Mouse (Mus musculus): Measurements from ENCODE around the gene Ccer2. TPM values are rescaled to one million over a fixed set of nuclear protein-coding genes. Genes with fewer than 3 reads are reported as not detected.

The Ccer2 gene
- polyA plus RNA-seq, 1 experiment, result 2.9 TPM

GRCm38 (mm10) chr7:28720753-28721537 lies 35.0 kb upstream of the Ccer2 start:
- Histone ChIP-seq H3K4me3 (ENCODE audit: insufficient read depth, low read length) (no peak overlapping the region), H3K27ac (ENCODE audit: insufficient read depth, low read length) (no peak overlapping the region), H3K4me1 (ENCODE audit: control insufficient read depth, insufficient read depth, low read length) (no peaks in the 10 kb centered on the region)
- TF ChIP-seq POLR2A (IDR thresholded peaks at IDR 0.05; ENCODE audit: extremely low read depth, insufficient read depth, low read length) (no peak), CTCF (IDR thresholded peaks at IDR 0.05; ENCODE audit: extremely low read depth, insufficient read depth, low read length) (no peak)

GRCm38 (mm10) chr7:28722079-28722478 lies 33.9 kb upstream of the Ccer2 start:
- TF ChIP-seq POLR2A (IDR thresholded peaks at IDR 0.05; ENCODE audit: extremely low read depth, insufficient read depth, low read length) (no peak), CTCF (IDR thresholded peaks at IDR 0.05; ENCODE audit: extremely low read depth, insufficient read depth, low read length) (0 out of 2 replicates have a peak, but pooled peaks have one; percentile 5)
- H3K4me3 ChIP-seq (ENCODE audit: insufficient read depth, low read length), result no peak overlapping the region
- H3K27ac ChIP-seq (ENCODE audit: insufficient read depth, low read length), result no peak overlapping the region
- no peaks in the 10 kb centered on the region for H3K4me1 ChIP-seq (ENCODE audit: control insufficient read depth, insufficient read depth, low read length)

- Histone ChIP-seq H3K27ac (ENCODE audit: insufficient read depth, low read length) (no peak overlapping the region), H3K4me1 (ENCODE audit: control insufficient read depth, insufficient read depth, low read length) (peaks cover 5% of the 10 kb centered on the region; the same call in 1 of the 2 replicates), H3K4me3 (ENCODE audit: insufficient read depth, low read length) (no peak overlapping the region)
- TF ChIP-seq POLR2A (IDR thresholded peaks at IDR 0.05; ENCODE audit: extremely low read depth, insufficient read depth, low read length), result no peak
- no peak for TF ChIP-seq CTCF (IDR thresholded peaks at IDR 0.05; ENCODE audit: extremely low read depth, insufficient read depth, low read length)
Measured at GRCm38 (mm10) chr7:28724613-28725012, 31.4 kb upstream of the Ccer2 start.

GRCm38 (mm10) chr7:28726600-28726999 lies 29.4 kb upstream of the Ccer2 start:
- peak; percentile 81 for TF ChIP-seq CTCF (IDR thresholded peaks at IDR 0.05; ENCODE audit: extremely low read depth, insufficient read depth, low read length)
- peak; percentile 17; the same call in 1 of the 2 replicates for TF ChIP-seq POLR2A (IDR thresholded peaks at IDR 0.05; ENCODE audit: extremely low read depth, insufficient read depth, low read length)
- no peak overlapping the region for H3K4me3 ChIP-seq (ENCODE audit: insufficient read depth, low read length)
- peaks cover 5% of the 10 kb centered on the region; the same call in 1 of the 2 replicates for H3K4me1 ChIP-seq (ENCODE audit: control insufficient read depth, insufficient read depth, low read length)
- no peak overlapping the region for H3K27ac ChIP-seq (ENCODE audit: insufficient read depth, low read length)

GRCm38 (mm10) chr7:28727649-28728340 lies 28.2 kb upstream of the Ccer2 start:
- peak; percentile 33; the same call in 1 of the 2 replicates for TF ChIP-seq CTCF (IDR thresholded peaks at IDR 0.05; ENCODE audit: extremely low read depth, insufficient read depth, low read length)
- TF ChIP-seq POLR2A (IDR thresholded peaks at IDR 0.05; ENCODE audit: extremely low read depth, insufficient read depth, low read length), result no peak
- Histone ChIP-seq H3K27ac (ENCODE audit: insufficient read depth, low read length) (peak overlapping the region; percentile 27; the same call in 1 of the 2 replicates), H3K4me1 (ENCODE audit: control insufficient read depth, insufficient read depth, low read length) (peaks cover 5% of the 10 kb centered on the region; the same call in 1 of the 2 replicates), H3K4me3 (ENCODE audit: insufficient read depth, low read length) (no peak overlapping the region)

DNA sequence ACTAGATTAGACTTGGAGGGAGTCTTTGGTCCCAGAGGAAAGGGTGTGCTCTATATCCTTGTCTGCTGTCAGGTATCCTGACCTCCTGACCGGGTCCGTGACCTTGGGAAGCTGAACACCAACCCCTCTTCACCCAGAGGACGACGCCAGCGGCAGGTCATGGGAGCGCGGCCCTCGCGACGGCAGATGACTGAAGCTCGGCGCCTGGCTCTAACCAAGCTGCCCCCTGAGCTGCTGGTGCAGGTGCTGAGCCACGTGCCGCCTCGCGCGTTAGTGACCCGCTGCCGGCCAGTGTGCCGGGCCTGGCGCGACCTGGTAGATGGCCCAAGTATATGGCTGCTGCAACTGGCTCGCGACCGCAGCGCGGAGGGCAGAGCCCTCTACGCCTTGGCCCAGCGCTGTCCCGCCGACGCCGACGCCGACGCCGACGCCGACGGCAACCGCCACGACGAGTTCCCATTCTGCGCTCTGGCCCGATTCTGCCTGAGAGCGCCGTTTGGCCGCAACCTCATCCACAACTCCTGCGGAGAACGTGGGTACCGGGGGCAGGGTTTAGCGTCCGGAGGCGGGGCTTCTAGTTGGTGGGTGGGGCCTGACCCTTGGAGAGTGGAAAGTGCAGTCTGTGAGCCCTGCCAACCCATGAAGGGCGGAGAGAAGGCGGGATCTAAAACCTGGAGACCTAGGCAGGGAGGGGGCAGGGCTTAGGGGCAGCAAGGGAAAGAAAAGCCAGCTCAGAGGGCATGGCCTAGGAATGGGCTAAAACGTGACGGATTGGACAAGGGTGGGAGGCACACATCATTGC lies 23.4 kb upstream of the Ccer2 start:
- TF ChIP-seq CTCF (IDR thresholded peaks at IDR 0.05; ENCODE audit: extremely low read depth, insufficient read depth, low read length), result no peak
- no peak for TF ChIP-seq POLR2A (IDR thresholded peaks at IDR 0.05; ENCODE audit: extremely low read depth, insufficient read depth, low read length)
- Histone ChIP-seq H3K4me3 (ENCODE audit: insufficient read depth, low read length) (0 out of 2 replicates have a peak overlapping the region, but pooled peaks have one; percentile 4), H3K27ac (ENCODE audit: insufficient read depth, low read length) (no peak overlapping the region), H3K4me1 (ENCODE audit: control insufficient read depth, insufficient read depth, low read length) (peaks cover 5% of the 10 kb centered on the region; the same call in 1 of the 2 replicates)

DNA sequence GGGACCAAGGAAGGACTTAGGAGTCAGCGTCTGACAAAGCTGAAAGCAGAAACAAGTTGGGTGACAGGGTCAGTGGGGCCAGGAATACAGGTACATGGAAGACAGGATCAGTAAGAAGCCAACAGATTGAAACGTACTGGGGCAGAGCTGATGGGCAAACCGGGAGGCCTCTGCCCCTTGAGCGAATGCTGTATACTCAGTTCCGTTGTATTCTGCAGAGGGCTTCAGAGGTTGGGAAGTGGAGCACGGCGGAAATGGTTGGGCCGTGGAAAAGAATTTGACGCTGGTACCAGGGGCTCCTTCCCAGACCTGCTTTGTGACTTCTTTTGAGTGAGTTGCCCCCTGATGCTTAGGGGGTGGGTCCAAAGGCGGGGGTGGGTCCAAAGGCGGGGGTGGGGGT lies 22.8 kb upstream of the Ccer2 start:
- TF ChIP-seq POLR2A (IDR thresholded peaks at IDR 0.05; ENCODE audit: extremely low read depth, insufficient read depth, low read length) (no peak), CTCF (IDR thresholded peaks at IDR 0.05; ENCODE audit: extremely low read depth, insufficient read depth, low read length) (no peak)
- H3K27ac ChIP-seq (ENCODE audit: insufficient read depth, low read length), result no peak overlapping the region
- 0 out of 2 replicates have a peak overlapping the region, but pooled peaks have one; percentile 4 for H3K4me3 ChIP-seq (ENCODE audit: insufficient read depth, low read length)
- peaks cover 3% of the 10 kb centered on the region; the same call in 1 of the 2 replicates for H3K4me1 ChIP-seq (ENCODE audit: control insufficient read depth, insufficient read depth, low read length)

GRCm38 (mm10) chr7:28735701-28736100 lies 20.3 kb upstream of the Ccer2 start:
- Histone ChIP-seq H3K27ac (ENCODE audit: insufficient read depth, low read length) (no peak overlapping the region), H3K4me3 (ENCODE audit: insufficient read depth, low read length) (no peak overlapping the region), H3K4me1 (ENCODE audit: control insufficient read depth, insufficient read depth, low read length) (peaks cover 4% of the 10 kb centered on the region)
- TF ChIP-seq POLR2A (IDR thresholded peaks at IDR 0.05; ENCODE audit: extremely low read depth, insufficient read depth, low read length) (no peak), CTCF (IDR thresholded peaks at IDR 0.05; ENCODE audit: extremely low read depth, insufficient read depth, low read length) (no peak)

DNA sequence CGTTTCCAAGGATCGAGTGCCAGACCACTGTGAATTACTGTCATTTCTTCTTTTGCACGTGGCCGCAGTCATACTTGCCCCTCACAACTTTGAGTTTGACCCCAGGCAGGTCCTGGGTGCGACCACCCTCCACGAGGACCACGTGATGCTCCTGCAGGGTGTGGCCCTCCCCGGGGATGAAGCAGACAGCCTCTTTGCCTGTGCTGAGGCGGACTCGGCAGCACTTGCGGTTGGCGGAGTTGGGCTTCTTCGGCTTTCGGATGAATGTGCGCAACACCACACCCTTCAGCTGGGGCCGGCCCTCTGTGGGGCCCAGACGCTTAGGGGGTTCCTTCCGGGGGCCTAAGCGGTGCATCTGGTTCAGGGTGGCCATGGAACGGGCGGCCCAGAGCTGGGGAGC lies 16.1 kb upstream of the Ccer2 start:
- TF ChIP-seq CTCF (IDR thresholded peaks at IDR 0.05; ENCODE audit: extremely low read depth, insufficient read depth, low read length) (no peak), POLR2A (IDR thresholded peaks at IDR 0.05; ENCODE audit: extremely low read depth, insufficient read depth, low read length) (no peak)
- Histone ChIP-seq H3K4me1 (ENCODE audit: control insufficient read depth, insufficient read depth, low read length) (peaks cover 8% of the 10 kb centered on the region), H3K4me3 (ENCODE audit: insufficient read depth, low read length) (no peak overlapping the region), H3K27ac (ENCODE audit: insufficient read depth, low read length) (no peak overlapping the region)

Data from cortical plate, adult 2 months (tissue).